Mouse (Mus musculus) monocyte, adult 5-6 weeks (primary cell): ENCODE measurements around the gene Ola1. TPM values are rescaled to one million over a fixed set of nuclear protein-coding genes. Genes with fewer than 3 reads are reported as not detected.

Experiments
- ATAC-seq: fragments of 153-309, 156-312 bp; replicated peaks from 2 replicates; pipeline ENCODE4 v1.8.0; 2017; ENCODE audit warnings: mild to moderate bottlenecking; ENCODE audit not compliant: low TSS enrichment, insufficient number of reproducible peaks, severe bottlenecking, poor library complexity, low FRiP score
- total RNA-seq: library from RNA; stranded (forward); fragments of 200-1000, 200-491, 200-594 nt; gene quantifications from 3 replicates; pipeline ENCODE4 v1.2.3, GENCODE M21; 2017

The Ola1 gene
- total RNA-seq, 1 experiment from 2014 or later: 73.3 TPM

GRCm38 (mm10) chr2:73073811-73074472 is 144.8 kb downstream of the Ola1 start:
- ATAC-seq: no peak

DNA sequence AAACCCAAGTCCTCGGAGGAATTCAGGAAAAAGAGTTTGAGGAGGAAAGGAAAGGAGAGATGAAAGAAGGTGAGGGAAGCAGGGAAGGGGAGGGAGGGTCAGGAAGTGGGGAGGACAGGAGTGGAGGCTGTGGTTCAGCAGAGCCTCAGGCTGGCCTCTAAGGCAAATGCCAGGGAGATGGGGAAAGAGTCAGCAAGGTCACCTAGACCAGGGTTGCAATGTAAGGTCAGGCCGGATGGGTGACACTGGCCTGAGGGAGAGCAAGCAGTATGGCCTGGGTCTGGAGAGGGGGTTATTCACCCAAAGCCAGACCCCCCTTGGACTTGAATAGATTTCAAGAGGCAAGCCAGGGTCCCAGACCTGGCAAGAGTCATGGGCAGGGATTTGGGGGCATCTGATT is 147.5 kb downstream of the Ola1 start:
- no peak for ATAC-seq

GRCm38 (mm10) chr2:73070449-73071076 is 148.2 kb downstream of the Ola1 start:
- no peak for ATAC-seq

- ATAC-seq: peak; percentile 28
Measured at GRCm38 (mm10) chr2:73069223-73069825, 149.4 kb downstream of the Ola1 start.

- no peak for ATAC-seq
Measured at GRCm38 (mm10) chr2:73066307-73067167, 152.2 kb downstream of the Ola1 start.

- peak; percentile 42 for ATAC-seq
Measured at GRCm38 (mm10) chr2:73063911-73064619, 154.7 kb downstream of the Ola1 start.

DNA sequence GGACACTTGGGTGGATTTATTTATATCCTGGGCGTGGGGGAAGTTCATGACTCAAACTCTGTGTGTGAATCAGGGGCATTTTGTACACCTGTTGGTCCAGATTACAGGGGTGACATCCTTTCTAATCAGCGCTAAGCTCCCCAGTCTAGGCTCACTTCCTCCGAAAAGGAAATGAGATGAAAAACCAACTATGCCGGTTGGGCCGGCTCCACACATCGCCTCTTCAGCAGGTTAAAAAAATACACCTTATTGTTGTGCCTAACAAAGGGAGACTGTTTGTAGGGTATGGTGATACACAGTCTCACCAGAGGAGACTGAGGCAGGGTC is 158.5 kb downstream of the Ola1 start:
- no peak for ATAC-seq

- ATAC-seq: no peak
Measured at GRCm38 (mm10) chr2:73059550-73060258, 159.0 kb downstream of the Ola1 start.

- ATAC-seq: no peak
Measured at GRCm38 (mm10) chr2:73058344-73058743, 160.4 kb downstream of the Ola1 start.

GRCm38 (mm10) chr2:73057589-73057988 is 161.1 kb downstream of the Ola1 start:
- no peak for ATAC-seq

DNA sequence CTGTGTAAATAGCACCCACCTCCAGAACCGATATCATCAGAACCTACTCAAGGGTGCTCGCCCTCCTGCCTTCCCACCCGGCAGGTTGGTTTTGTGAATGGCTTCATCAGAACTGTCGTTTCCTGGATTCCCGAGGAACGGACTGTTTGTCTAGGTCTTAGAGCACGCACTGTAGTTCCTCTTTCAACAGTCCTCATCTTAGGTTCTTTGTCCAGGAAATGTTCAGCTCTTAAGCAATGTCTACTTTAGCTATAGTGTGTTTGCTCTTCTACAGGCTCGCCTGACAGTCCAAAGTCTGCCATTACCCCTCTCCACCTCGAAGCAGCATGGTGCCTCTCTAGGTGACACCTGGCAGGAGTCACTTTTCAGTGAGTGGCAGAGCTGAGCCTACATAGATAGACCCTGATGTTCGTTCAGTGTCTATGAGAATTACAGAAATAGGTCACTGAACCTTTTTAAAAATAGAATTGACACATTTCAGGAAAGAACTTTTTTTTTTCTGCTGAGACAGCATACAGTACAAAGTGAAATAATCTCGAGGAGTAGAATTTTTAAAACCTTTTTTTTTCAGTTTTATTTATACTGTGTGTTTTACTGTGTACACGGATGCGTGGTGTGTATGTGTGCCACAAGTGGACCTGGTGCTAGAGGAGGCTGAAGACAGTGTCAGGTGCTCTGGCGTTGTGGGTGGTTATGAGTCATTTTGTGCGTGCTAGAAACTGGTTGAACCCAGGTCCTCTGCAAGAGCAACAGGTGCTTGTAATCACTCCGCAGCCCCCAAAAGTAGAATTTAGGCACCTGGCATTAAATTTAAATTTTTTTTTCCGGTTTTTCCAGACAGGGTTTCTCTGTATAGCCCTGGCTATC is 162.4 kb downstream of the Ola1 start:
- peak; percentile 38; the same call in 1 of the 2 replicates for ATAC-seq

GRCm38 (mm10) chr2:73053791-73054490 is 164.8 kb downstream of the Ola1 start:
- peak; percentile 95 for ATAC-seq

DNA sequence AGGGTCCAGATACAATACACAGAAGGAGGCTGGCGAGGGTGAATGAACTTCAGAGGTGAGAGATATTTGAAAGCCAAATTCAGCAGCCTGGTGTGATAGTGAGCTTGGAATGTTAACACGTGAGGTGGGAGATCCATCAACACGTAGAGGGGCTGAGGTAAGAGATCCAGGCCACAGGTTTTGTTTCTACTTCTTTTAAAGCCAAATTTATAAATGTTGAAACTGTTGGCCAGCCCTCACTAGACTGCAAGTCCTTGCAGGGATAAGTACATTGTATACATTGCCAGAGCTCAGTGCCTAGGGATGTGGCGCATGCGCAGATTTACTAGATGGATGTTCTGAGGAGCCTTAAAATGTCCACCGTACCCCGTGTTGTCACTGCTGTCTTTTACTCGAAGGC is 168.3 kb downstream of the Ola1 start:
- no peak for ATAC-seq

GRCm38 (mm10) chr2:73049977-73050376 is 168.7 kb downstream of the Ola1 start:
- no peak for ATAC-seq

DNA sequence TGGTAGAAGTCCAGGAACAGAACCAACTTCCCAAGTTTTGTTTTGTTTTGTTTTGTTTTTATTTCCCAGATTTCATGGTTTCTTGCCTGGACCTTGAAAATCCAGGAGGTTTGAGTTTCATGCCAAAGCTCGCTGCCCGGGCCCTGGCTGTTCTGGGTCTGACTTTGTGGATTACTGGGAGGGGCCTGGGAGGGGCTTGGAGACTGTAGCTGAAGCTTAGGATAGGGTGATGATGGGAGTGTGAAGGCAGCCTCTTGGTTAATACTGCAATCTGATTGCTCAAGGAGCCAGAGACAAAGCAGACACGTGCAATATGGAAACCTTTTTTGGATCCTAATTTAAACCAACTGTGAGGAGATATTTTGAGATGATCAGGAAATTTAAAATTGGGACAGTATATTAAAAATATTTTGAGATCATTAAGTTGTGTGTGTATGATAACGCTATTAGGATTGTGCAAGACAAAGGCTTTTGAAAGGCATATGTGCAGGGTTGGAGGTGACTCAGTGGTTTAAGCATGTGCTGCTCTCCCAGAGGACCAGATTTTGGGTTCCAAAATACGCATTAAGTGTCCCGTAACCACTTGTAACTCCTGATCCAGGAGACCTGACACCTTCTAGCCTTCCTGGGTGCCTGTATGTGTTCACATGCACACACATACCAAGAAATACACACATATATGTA is 169.6 kb downstream of the Ola1 start:
- ATAC-seq: no peak

DNA sequence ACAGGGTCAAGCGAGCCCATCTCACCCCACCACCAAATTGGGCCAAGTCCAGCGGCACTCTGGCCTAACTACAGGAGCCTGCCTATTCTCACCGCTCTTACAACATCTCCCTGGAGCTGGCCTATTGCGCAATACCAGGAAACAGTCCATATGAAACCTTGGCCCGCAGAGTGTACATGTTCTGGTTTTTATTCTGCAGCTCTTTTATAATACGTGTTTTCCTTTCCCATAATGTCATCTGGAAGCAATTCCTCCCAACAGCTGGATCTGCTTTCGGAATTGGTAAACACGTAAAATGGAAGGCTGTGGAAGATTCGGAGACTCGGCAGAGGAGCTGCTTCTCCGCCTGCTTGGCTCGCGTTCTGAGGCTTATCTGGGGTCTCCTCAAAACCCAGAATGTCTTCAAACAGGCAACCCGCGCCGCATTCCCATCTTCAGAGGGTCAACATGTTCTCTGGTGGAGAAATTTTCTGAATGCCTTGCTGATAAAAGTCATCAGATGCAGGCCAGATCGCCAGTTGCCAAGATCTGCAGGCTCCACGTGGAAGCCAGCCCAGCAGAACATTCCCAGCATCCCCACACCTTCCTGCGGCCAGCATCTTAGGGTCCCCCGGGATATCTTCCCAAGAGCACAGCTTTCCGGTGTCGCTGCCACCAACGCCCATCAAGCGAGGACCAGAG is 171.5 kb downstream of the Ola1 start:
- ATAC-seq: no peak
